Mouse (Mus musculus) CH12.LX (cell line): ENCODE results near the gene 1700028K03Rik. TPM values are rescaled to one million over a fixed set of nuclear protein-coding genes. Genes with fewer than 3 reads are reported as not detected.

Experiments used
- DNase-seq: peaks from one replicate; pipeline ENCODE4 v3.0.0-alpha.2; 2013; ENCODE audit errors: extremely low read depth
- H3K27ac ChIP-seq: 2 replicates; pipeline ENCODE4 v1.5.1; 2012; ENCODE audit warnings: low read depth, mild to moderate bottlenecking, control low read depth, moderate library complexity; ENCODE audit not compliant: insufficient read depth
- H3K27me3 ChIP-seq: replicated peaks from 2 replicates; pipeline ENCODE3; 2012; ENCODE audit warnings: inconsistent platforms
- H3K36me3 ChIP-seq, 2 experiments: replicated peaks in 1 of 2; 2 replicates each; pipeline versions ENCODE3 to v1.6.1; 2012; ENCODE audit warnings: inconsistent platforms in 1 of 2, low read length in 1 of 2, mild to moderate bottlenecking in 1 of 2, mixed read lengths in 1 of 2, moderate library complexity in 1 of 2; ENCODE audit not compliant: control insufficient read depth in 1 of 2, insufficient read depth in 1 of 2
- H3K4me1 ChIP-seq, 2 experiments: 2 replicates each; pipeline ENCODE4 v1.6.1; 2012; ENCODE audit warnings: inconsistent platforms in 1 of 2, moderate library complexity in 1 of 2; ENCODE audit not compliant: insufficient read depth in 2 of 2, control insufficient read depth in 1 of 2
- H3K4me2 ChIP-seq: 2 replicates; pipeline ENCODE4 v1.6.1; 2012; ENCODE audit warnings: low read depth, mild to moderate bottlenecking, control low read depth; ENCODE audit not compliant: poor library complexity, insufficient read depth, severe bottlenecking
- H3K4me3 ChIP-seq, 3 experiments: fragments of 150-350 bp in 1 of 3; sonication (generic) in 1 of 3; replicated peaks in 1 of 3; 2 replicates each; pipeline versions ENCODE3 to v1.5.1; 2011 to 2012; ENCODE audit warnings: low read depth in 2 of 3, low read length in 2 of 3, mild to moderate bottlenecking in 2 of 3, moderate library complexity in 2 of 3, control low read depth in 1 of 3, improper control_type of control experiment in 1 of 3, inconsistent platforms in 1 of 3, mixed read lengths in 1 of 3; ENCODE audit not compliant: poor library complexity in 1 of 3
- H3K79me2 ChIP-seq: replicated peaks from 2 replicates; pipeline ENCODE4 v1.6.1; 2012; ENCODE audit warnings: mild to moderate bottlenecking, moderate library complexity; ENCODE audit not compliant: control insufficient read depth, poor library complexity, insufficient read depth, severe bottlenecking; ENCODE audit errors: extremely low read depth
- H3K9ac ChIP-seq: 2 replicates; pipeline ENCODE4 v1.6.1; 2012; ENCODE audit warnings: low read depth, mild to moderate bottlenecking, control low read depth, moderate library complexity; ENCODE audit not compliant: insufficient read depth
- H3K9me3 ChIP-seq: replicated peaks from 2 replicates; pipeline ENCODE3; 2012; ENCODE audit warnings: low read length, inconsistent platforms, mixed read lengths
- CHD1 ChIP-seq: IDR thresholded peaks from 2 replicates; pipeline ENCODE4 v1.6.1; 2012; ENCODE audit warnings: low read depth, low read length, improper control_type of control experiment, inconsistent platforms
- CHD2 ChIP-seq: IDR thresholded peaks from 2 replicates; pipeline ENCODE4 v1.6.1; 2011; ENCODE audit warnings: low read length, improper control_type of control experiment
- ELF1 ChIP-seq: IDR thresholded peaks from 2 replicates; pipeline ENCODE4 v1.6.1; 2014; ENCODE audit warnings: low read depth, mild to moderate bottlenecking, inconsistent platforms, low read length, improper control_type of control experiment
- EP300 ChIP-seq: IDR thresholded peaks from 2 replicates; pipeline ENCODE4 v1.6.1; 2011; ENCODE audit warnings: low read length, improper control_type of control experiment
- IRF4 ChIP-seq: IDR thresholded peaks from 2 replicates; pipeline ENCODE4 v1.6.1; 2014; ENCODE audit warnings: low read depth, mild to moderate bottlenecking, inconsistent platforms, low read length, improper control_type of control experiment
- JUN ChIP-seq: IDR thresholded peaks from 2 replicates; pipeline ENCODE4 v1.6.1; 2011; ENCODE audit warnings: low read depth, mild to moderate bottlenecking, low read length, improper control_type of control experiment, moderate library complexity; ENCODE audit not compliant: insufficient read depth
- MAX ChIP-seq: IDR thresholded peaks from 2 replicates; pipeline ENCODE4 v1.6.1; 2011; ENCODE audit warnings: low read length, improper control_type of control experiment
- MXI1 ChIP-seq: IDR thresholded peaks from 2 replicates; pipeline ENCODE4 v1.6.1; 2011; ENCODE audit warnings: mild to moderate bottlenecking, low read depth, low read length, improper control_type of control experiment
- NELFE ChIP-seq: IDR thresholded peaks from 2 replicates; pipeline ENCODE4 v1.6.1; 2011; ENCODE audit warnings: low read depth, low read length, improper control_type of control experiment
- PAX5 ChIP-seq: IDR thresholded peaks from 2 replicates; pipeline ENCODE4 v1.6.1; 2012; ENCODE audit warnings: low read length, inconsistent platforms, mixed read lengths
- POLR2A ChIP-seq: IDR thresholded peaks from 2 replicates; pipeline ENCODE4 v1.6.1; 2011; ENCODE audit warnings: low read depth, mild to moderate bottlenecking, improper control_type of control experiment, low read length
- POLR2AphosphoS2 ChIP-seq: IDR thresholded peaks from 2 replicates; pipeline ENCODE4 v1.6.1; 2011; ENCODE audit warnings: low read depth, low read length, improper control_type of control experiment
- SIN3A ChIP-seq: IDR thresholded peaks from 2 replicates; pipeline ENCODE4 v1.6.1; 2012; ENCODE audit warnings: low read length, improper control_type of control experiment, inconsistent platforms
- SMC3 ChIP-seq: IDR thresholded peaks from 2 replicates; pipeline ENCODE4 v1.6.1; 2011; ENCODE audit warnings: low read depth, low read length, improper control_type of control experiment
- TCF12 ChIP-seq: IDR thresholded peaks from 2 replicates; pipeline ENCODE4 v1.6.1; 2014; ENCODE audit warnings: low read depth, mild to moderate bottlenecking, inconsistent platforms, low read length, improper control_type of control experiment
- USF1 ChIP-seq: IDR thresholded peaks from 2 replicates; pipeline ENCODE4 v1.6.1; 2014; ENCODE audit warnings: low read depth, mild to moderate bottlenecking, inconsistent platforms, low read length, improper control_type of control experiment
- ZKSCAN1 ChIP-seq: IDR thresholded peaks from 2 replicates; pipeline ENCODE4 v1.6.1; 2012; ENCODE audit warnings: low read depth, inconsistent platforms, low read length, improper control_type of control experiment, borderline replicate concordance
- dilution Hi-C: fragments of 300-500 bp; cut with MboI; formaldehyde crosslinking; loops from 2 replicates; pipeline ENCODE4 v1.14.3; 2020; ENCODE audit warnings: low sequenced_read_pairs; ENCODE audit not compliant: extremely low pct_unique_long_range_greater_than_20kb, extremely low pct_ligation_motif_present
- in situ Hi-C: fragments of 300-500 bp; cut with MboI; formaldehyde crosslinking; loops from 3 replicates; pipeline ENCODE4 v1.14.3; 2019; ENCODE audit warnings: low sequenced_read_pairs, low pct_ligation_motif_present, low pct_unique_long_range_greater_than_20kb, mixed read lengths
- polyA plus RNA-seq: library from polyadenylated mRNA; unstranded; fragments of >175 nt; gene quantifications from 2 replicates; pipeline ENCODE4 v1.2.1, GENCODE M21; 2012; ENCODE audit warnings: low read depth; ENCODE audit not compliant: insufficient read length
- total RNA-seq, 2 experiments: library from RNA; depleted of rRNA; stranded (reverse); fragments of 300-350 nt in 1 of 2; fragments of >200 nt in 1 of 2; gene quantifications; 2 replicates each; pipeline ENCODE4 v1.2.3; 2012 to 2014

1700028K03Rik gene
- total and polyA plus RNA-seq, 3 experiments, result not detected

- dilution Hi-C loops, result no loop called here
- peaks cover 0 to 17% of the 10 kb centered on the region in 2 experiments; a peak in 2 of 4 replicates for H3K4me1 ChIP-seq
These were observed 15.9 kb upstream of the 1700028K03Rik start for GRCm38 (mm10) chr5:107518602-107519001.

GRCm38 (mm10) chr5:107521386-107521785 is 13.1 kb upstream of the 1700028K03Rik start:
- no peaks in the 10 kb centered on the region for H3K27me3 ChIP-seq
- no peak overlapping the region for H3K27ac ChIP-seq
- dilution Hi-C loops, result no loop called here
- DNase-seq, result no peak
- no peak for TF ChIP-seq IRF4
- TF ChIP-seq NELFE, result no peak
- TF ChIP-seq SMC3, result no peak
- no peak for TF ChIP-seq JUN
- no peak for TF ChIP-seq CHD1
- TF ChIP-seq TCF12, result no peak
- TF ChIP-seq MAX, result no peak
- TF ChIP-seq EP300, result no peak
- no peak for TF ChIP-seq CHD2
- TF ChIP-seq PAX5, result no peak
- no peak for TF ChIP-seq USF1
- TF ChIP-seq ZKSCAN1, result no peak
- no peak for TF ChIP-seq ELF1
- TF ChIP-seq POLR2A, result no peak
- no peaks in the 10 kb centered on the region for H3K36me3 ChIP-seq
- H3K9me3 ChIP-seq, result no peaks in the 10 kb centered on the region
- no peak overlapping the region for H3K4me2 ChIP-seq
- H3K79me2 ChIP-seq, result no peaks in the 10 kb centered on the region
- no peak overlapping the region for H3K9ac ChIP-seq
- no peak overlapping the region for H3K4me3 ChIP-seq
- H3K4me1 ChIP-seq, result peaks cover 2 to 28% of the 10 kb centered on the region in 2 experiments
- in situ Hi-C loops, result loop anchor here (25.0 kb wide), 1 partner anchor 534 kb away; no protein-coding TSS in a partner anchor

More at GRCm38 (mm10) chr5:107518602-107519001, 15.9 kb upstream of the 1700028K03Rik start:
- DNase-seq, result no peak
- TF ChIP-seq EP300 (no peak), MXI1 (no peak), SIN3A (no peak), POLR2AphosphoS2 (no peak)
- no peak overlapping the region for H3K4me3 ChIP-seq
- H3K4me2 ChIP-seq, result no peak overlapping the region
- H3K9ac ChIP-seq, result no peak overlapping the region
- no peaks in the 10 kb centered on the region for H3K36me3 ChIP-seq
- H3K79me2 ChIP-seq, result no peaks in the 10 kb centered on the region
- H3K27ac ChIP-seq, result no peak overlapping the region
- no peaks in the 10 kb centered on the region for H3K9me3 ChIP-seq
- in situ Hi-C loops, result loop anchor here (5.0 to 25.0 kb wide), 2 partner anchors 181 to 531 kb away; no protein-coding TSS in a partner anchor
- H3K27me3 ChIP-seq, result no peaks in the 10 kb centered on the region
